Mouse (Mus musculus) cerebellum, postnatal 36 days (tissue): Measurements from ENCODE around the gene Cat.

ENCODE experiments used
- DNase-seq, 2 experiments: peaks; one replicate each; pipeline ENCODE4 v3.0.0; 2021 to 2022; ENCODE audit warnings: mixed read lengths in 2 of 2

Cat gene

GRCm38 (mm10) chr2:103476657-103477056 lies 8.3 kb downstream of the Cat start:
- DNase-seq = no peak

GRCm38 (mm10) chr2:103476180-103476579 lies 8.8 kb downstream of the Cat start:
- no peak for DNase-seq

- DNase-seq = no peak
These were observed 11.6 kb downstream of the Cat start for GRCm38 (mm10) chr2:103473362-103473761.

GRCm38 (mm10) chr2:103466984-103467588 lies 17.9 kb downstream of the Cat start:
- peak; percentile 82 to 83 for DNase-seq

GRCm38 (mm10) chr2:103466272-103466671 lies 18.7 kb downstream of the Cat start:
- DNase-seq = no peak

GRCm38 (mm10) chr2:103465429-103465828 lies 19.5 kb downstream of the Cat start:
- no peak for DNase-seq

GRCm38 (mm10) chr2:103464524-103464923 lies 20.4 kb downstream of the Cat start:
- no peak for DNase-seq

GRCm38 (mm10) chr2:103462746-103463145 lies 22.2 kb downstream of the Cat start:
- DNase-seq = no peak

GRCm38 (mm10) chr2:103461743-103462142 lies 23.2 kb downstream of the Cat start:
- DNase-seq = no peak

GRCm38 (mm10) chr2:103461210-103461609 lies 23.8 kb downstream of the Cat start:
- DNase-seq = no peak

GRCm38 (mm10) chr2:103459069-103459468 lies 25.9 kb downstream of the Cat start:
- DNase-seq = no peak

GRCm38 (mm10) chr2:103457628-103458027 lies 27.3 kb downstream of the Cat start:
- DNase-seq = no peak

GRCm38 (mm10) chr2:103457048-103457447 lies 27.9 kb downstream of the Cat start:
- DNase-seq = no peak

GRCm38 (mm10) chr2:103456646-103457045 lies 28.3 kb downstream of the Cat start:
- DNase-seq = peak; percentile 86 to 92

- no peak for DNase-seq
These were observed 29.2 kb downstream of the Cat start for GRCm38 (mm10) chr2:103455748-103456147.

GRCm38 (mm10) chr2:103452550-103452949 lies 32.4 kb downstream of the Cat start:
- DNase-seq = no peak

- DNase-seq = no peak
These were observed 34.7 kb downstream of the Cat start for GRCm38 (mm10) chr2:103450267-103450666.

GRCm38 (mm10) chr2:103449813-103450212 lies 35.1 kb downstream of the Cat start:
- DNase-seq = no peak

GRCm38 (mm10) chr2:103448947-103449560 lies 35.9 kb downstream of the Cat start:
- no peak for DNase-seq

- DNase-seq = no peak
These were observed 38.6 kb downstream of the Cat start for GRCm38 (mm10) chr2:103446326-103446725.

- DNase-seq = peak; percentile 37 to 53
These were observed 39.2 kb downstream of the Cat start for GRCm38 (mm10) chr2:103445776-103446175.

GRCm38 (mm10) chr2:103439710-103440109 lies 45.2 kb downstream of the Cat start:
- DNase-seq = peak; percentile 68 to 72

GRCm38 (mm10) chr2:103439071-103439622 lies 45.8 kb downstream of the Cat start:
- DNase-seq = peak; percentile 38 to 42

- no peak for DNase-seq
These were observed 48.4 kb downstream of the Cat start for GRCm38 (mm10) chr2:103436534-103436933.
